Mouse (Mus musculus) cerebellum, adult 2 months (tissue): ENCODE data around the gene Hsd11b1.

Source experiments
- CTCF ChIP-seq: fragments of 200-500 bp; IDR thresholded peaks from 2 replicates; pipeline ENCODE4 v1.5.1; 2011; ENCODE audit warnings: low read depth, mild to moderate bottlenecking, control low read depth, low read length, moderate library complexity, borderline replicate concordance; ENCODE audit not compliant: insufficient read depth
- POLR2A ChIP-seq: fragments of 200-500 bp; IDR thresholded peaks from 2 replicates; pipeline ENCODE4 v1.6.1; 2011; ENCODE audit warnings: low read length, control low read depth, borderline replicate concordance; ENCODE audit not compliant: insufficient read depth

GRCm38 (mm10) chr1:193191675-193192283 lies 72.1 kb downstream of the Hsd11b1 start:
- no peak for TF ChIP-seq CTCF
- TF ChIP-seq POLR2A: no peak
